Mouse (Mus musculus) olfactory bulb, adult 2 months (tissue): Measurements from ENCODE around the gene Cit.

ENCODE experiments used
- CTCF ChIP-seq: fragments of 200-500 bp; IDR thresholded peaks from 2 replicates; pipeline ENCODE4 v1.5.1; 2012; ENCODE audit warnings: low read depth, mild to moderate bottlenecking, low read length, moderate library complexity; ENCODE audit not compliant: insufficient read depth
- POLR2A ChIP-seq: fragments of 200-500 bp; IDR thresholded peaks from 2 replicates; pipeline ENCODE4 v1.6.1; 2012; ENCODE audit warnings: mild to moderate bottlenecking, low read depth, low read length, moderate library complexity; ENCODE audit not compliant: insufficient read depth

DNA sequence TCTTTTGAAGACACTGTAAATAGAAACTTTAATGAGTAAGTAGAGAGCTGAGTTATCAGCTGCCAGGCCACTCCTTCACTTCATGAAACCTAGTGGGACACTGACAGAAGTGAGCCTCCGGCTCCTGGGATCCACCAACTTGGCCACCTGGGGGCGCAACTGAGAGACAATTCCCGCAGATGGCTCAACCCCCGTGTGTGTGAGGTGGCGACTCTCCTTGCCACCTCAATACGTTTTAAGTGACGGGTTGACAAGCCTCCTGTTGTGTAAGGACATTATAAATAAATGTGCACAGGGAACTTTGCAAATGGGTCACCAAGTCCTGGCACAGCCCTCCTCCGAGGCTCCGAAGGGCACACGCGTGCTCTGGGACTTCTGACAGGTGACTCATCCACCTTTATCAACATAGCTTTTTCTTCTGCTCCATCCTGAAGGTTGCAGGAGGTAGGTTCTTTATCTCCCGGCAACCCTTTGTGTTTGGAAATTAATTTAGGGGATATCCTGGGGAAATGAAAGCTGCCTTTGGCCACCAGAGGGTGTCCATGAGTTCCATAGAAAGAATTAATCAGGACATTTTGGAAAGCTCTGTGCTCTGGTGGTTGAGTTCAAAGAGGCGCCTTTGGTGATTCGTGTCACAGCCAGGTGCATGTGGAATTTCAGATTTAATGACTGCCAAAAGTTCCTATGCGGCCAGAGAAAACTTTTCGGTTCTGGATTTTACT is 83.9 kb downstream of the Cit start:
- peak; percentile 55; the same call in 1 of the 2 replicates for TF ChIP-seq CTCF
- no peak for TF ChIP-seq POLR2A
